Mouse (Mus musculus): ENCODE data around the gene Prkar1a.

Prkar1a gene
- long read RNA-seq, experiment 1, transcript Prkar1a-201 (11 exons, 3,359 nt) = major isoform, 387 of 504 reads
- long read RNA-seq, experiment 1, partial matches to known transcripts = 92 of 504 reads
- long read RNA-seq, experiment 1, other reads (novel, unspliced or antisense) = 23 of 504 reads
- long read RNA-seq, experiment 2, transcript Prkar1a-201 (11 exons, 3,359 nt) = major isoform, 424 of 582 reads
- long read RNA-seq, experiment 2, partial matches to known transcripts = 131 of 582 reads
- long read RNA-seq, experiment 2, other reads (novel, unspliced or antisense) = 27 of 582 reads

DNA sequence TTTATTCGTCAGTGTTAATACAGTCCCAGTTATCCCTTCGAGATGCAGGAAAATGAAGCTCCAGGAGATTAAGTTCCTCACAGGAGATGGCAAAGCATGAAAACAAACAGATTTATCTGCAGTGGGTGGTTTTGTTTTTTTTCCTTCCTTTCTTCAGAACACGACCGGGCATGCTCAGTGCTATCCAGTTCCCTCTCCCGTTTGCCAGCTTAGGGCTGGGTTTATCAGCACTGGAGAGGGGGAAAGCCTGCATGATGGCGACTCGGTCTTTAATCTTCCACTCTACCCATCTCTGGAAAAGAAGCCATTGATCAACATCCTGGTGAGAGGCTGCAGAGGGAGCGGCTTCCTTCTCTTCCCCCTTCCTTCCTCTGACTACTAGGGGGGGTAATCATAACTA, at the start of gene Prkar1a:
Prkar1a (plus strand) TSS at position 200 of the 400 bp plus-strand sequence.
- intact Hi-C loops (cut with DNase I) = no loop called here

DNA sequence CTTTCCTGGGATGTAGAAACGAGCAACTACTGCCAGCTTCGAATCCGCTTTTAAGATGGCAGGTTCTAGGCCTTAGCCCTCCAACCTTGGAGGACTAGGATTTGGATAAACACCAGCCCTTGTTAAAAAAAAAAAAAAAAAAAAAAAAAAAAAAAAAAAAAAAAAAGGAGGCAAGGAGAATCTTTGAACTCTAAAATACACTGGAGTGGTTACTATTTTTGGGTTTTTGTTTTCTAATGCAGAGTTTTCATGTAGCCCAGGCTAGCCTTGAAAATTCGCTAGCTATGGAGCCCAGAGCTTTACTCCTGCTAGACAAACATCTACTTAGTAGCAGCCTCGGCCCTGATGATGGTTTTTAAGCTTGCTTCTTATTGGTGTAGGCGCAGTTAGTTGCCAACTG, 41.6 kb upstream of the Prkar1a start:
- intact Hi-C loops (cut with DNase I) = no loop called here

DNA sequence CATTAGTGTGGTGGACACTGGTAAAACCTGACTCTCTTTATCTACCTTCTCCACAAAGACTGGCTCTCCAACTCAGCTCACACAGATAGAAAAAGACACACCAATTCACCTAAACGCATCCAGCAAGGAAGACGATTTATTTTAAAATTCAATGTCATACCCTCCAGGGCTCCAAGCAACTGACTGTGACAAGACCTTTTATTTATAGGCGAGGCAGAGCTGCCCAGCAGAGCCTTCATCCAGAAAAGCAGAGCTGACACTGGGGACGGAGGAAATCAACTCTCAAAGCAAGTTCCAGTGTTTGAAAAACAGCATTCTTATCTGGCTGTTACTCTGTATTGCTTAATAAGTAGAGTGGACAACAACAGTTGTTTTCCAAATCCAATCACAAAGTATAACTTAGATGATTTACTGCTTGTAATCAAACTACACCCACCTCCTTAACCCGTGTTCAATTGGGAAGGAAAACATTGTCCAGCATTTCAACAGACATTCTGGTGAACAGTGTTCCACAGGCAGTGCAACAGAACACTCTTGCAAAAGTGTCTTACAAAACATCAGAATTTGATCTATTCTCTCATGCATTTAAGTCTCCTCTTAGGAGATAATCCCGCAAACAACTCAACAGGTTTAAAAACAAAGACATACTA, 40.1 kb upstream of the Prkar1a start:
- intact Hi-C loops (cut with DNase I) = no loop called here

DNA sequence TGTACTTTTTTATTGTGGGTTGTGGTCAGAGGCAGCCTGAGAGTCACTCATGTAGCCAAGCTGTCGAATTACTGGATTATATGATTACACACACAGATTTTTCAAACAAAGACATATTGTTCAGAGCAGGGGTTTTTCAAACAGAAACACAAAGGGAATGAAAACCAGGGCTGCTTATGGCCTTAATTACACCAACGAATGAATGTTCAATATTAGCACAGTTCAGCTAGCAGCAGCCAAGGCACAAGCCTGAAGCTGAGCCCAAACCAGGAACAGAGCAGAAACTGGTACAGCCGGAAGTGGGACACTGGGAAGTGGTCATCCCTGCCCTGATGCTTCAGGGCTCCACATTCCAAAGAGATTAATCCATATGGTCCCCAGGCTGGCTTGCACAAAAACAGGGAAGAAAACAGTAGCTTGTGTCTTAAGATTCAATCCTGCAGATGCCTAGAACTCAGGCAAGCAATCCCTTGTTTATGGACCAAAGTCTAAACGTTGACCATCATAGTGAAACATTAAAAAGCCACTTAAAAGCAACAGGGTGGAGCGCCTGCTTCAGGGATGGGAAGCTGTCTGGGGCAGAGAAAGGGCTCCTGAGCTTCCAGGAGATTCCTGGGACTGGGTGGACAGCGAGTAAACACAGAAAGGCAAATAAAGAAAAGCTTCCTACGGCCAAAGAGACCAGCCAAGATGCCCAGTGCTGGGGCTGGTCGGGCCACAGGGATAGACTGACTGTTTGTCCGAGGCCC, 39.0 kb upstream of the Prkar1a start:
- intact Hi-C loops (cut with DNase I) = loop anchor here (10.0 kb wide), 2 partner anchors 165 to 275 kb away; no protein-coding TSS in a partner anchor

DNA sequence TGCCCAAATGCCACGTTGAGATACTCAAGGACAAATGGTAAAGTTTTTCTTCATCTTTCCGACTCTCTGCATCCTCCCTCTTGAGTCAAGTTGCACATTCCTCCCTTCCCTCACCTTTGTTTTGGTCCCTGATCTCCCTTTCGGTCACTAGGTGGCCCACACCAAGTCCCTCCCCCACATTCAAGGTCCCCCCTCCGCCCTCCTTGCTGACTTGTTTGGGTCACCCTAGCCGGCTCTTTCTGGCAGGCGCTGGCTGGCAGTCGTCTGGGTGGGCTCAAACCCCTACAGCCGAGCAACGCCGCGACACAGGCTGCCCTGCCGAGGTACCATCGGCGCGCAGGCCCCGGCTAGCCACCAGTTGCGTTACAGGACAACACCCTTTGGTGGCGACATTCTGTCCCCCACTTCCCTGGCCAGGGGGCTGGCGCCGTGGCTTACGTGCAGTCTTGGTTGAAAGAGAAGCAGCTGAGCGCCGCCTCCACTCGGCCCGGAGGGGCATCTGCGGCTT, 38.4 kb upstream of the Prkar1a start:
- intact Hi-C loops (cut with DNase I) = loop anchor here (10.0 kb wide), 2 partner anchors 166 to 276 kb away; no protein-coding TSS in a partner anchor

DNA sequence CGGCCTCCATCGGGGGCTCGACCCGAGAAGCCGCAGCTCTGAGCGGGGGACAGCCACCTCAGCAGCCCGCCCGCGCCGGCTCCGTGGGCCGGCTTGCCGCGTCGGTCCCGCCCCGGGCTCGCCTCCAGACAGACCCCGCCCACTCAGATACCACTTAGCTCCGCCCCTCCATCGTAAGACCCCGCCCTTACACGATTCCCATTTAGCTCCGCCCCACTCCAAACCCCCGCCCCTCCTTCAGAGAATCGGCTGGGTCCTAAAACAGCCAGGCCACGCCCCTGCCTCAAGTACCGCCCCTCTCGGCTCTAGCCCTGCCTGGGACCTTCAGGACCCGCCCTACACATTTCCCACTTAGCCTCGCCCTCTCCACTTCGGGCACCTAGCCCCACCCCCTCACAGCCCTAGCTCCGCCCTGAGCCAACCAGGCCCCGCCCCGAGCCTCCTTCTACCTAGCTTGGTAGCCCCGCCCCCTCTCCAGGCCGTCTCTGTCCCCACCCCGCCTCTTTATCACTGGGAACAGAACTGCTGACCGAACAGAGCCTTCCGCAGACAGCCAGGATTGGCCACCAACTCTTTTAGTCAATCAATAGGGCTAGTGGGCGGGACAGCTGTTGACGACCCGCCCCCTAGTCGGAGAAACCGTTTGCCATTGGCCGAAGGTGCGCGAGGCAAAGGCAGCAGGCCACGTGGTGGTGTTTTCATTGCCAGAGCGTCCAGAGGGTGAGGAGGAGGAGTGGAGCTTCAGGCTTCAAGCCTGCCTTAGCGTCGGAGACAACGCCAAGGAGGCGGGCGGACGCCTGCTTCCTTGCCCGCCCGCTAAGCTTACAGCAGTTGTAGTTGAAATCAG, 37.7 kb upstream of the Prkar1a start, which contains the start of gene Wipi1:
Wipi1 (minus strand) TSS at position 665 of the 847 bp plus-strand sequence.
- intact Hi-C loops (cut with DNase I) = loop anchor here (10.0 kb wide), 2 partner anchors 167 to 277 kb away; no protein-coding TSS in a partner anchor

DNA sequence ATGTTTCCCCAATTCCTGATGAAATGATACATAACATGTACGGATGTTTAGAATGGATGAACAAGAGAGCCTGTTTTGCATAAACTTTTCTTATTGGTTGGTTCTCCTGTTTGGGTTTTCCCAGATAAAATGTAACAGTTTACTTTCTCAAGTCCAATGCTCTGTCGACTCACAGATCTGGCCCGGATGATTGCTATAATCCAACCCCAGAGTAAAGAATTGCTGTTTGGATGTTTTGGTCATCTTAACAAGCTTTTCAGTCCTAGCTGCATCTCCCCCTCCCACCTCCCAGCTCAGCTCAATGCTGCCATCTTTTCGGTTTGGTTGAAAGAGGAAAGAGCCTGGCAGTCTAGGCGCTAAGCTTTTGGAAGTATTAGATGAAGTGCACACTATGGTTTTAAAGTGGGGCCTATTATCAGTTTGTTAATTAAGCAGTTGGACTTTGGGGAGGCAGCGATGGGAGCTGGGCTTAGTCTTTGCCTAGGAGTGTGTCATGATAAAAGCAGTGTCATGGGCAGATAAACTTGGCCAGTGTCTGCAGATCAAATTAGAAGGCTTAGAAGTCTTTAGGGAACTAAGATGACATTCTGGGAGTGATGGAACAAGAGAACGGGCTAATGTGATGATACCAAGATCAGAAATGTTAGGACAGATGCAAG, 36.2 kb upstream of the Prkar1a start:
- intact Hi-C loops (cut with DNase I) = loop anchor here (10.0 kb wide), 2 partner anchors 168 to 278 kb away; no protein-coding TSS in a partner anchor

DNA sequence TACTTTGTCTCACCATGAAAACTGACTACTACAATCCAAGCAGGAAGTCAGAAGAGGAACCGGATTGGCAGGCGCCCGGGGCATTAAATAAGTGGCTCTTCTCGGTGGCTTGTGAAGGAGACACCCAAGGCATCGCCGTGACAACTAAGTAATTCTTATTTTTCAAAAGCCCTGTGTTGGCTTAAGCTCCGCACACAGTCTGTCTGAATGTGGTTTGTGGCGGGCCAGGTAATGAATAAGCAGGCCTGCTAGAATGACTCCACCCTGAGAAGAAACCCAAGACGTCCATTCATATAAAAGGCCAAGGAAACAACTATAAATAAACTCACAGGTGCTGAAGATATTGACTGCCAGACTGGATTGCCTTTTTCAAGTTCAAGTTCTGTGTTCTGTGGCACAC, 33.9 kb upstream of the Prkar1a start:
- intact Hi-C loops (cut with DNase I) = loop anchor here (10.0 kb wide), 2 partner anchors 170 to 280 kb away; no protein-coding TSS in a partner anchor

DNA sequence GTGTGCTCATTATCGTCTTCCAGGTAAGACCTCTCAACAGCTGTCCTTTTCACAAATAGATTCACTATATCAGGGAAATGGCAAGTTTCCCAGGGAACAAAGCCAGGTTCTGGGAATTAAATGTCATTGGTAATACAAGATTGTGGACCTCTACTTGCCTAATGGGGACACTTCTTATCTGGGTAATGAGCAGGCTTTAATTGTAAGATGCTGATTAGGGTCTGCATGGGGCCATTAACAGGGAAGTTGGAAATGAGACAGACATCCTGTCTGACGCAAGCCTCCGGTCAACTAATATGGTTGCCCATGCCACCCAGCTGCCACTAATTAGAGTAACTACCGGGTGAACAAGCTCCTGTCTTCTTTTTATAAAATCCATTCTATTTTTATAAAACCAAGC, 32.9 kb upstream of the Prkar1a start:
- intact Hi-C loops (cut with DNase I) = loop anchor here (10.0 kb wide), 2 partner anchors 172 to 282 kb away; no protein-coding TSS in a partner anchor

DNA sequence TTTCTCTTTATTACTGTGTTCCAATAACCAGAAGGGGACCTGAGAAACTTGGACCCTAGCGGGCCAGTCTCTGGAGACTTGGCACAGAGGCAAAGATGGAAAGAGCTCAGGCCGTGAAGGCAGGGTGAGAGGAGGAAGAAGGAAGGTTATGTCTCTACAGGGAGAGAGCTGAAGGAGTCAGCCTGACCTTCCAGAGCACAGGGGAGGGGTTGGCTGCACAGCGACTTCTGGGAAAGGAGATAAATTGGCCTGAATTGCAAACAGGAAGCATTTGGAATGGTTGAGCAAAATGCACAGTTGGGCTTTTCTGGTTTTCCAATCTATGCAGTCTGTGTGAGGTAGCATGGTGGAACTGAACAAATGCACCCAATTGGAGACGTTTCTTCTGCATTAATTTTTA, 32.4 kb upstream of the Prkar1a start:
- intact Hi-C loops (cut with DNase I) = loop anchor here (10.0 kb wide), 2 partner anchors 172 to 282 kb away; no protein-coding TSS in a partner anchor

DNA sequence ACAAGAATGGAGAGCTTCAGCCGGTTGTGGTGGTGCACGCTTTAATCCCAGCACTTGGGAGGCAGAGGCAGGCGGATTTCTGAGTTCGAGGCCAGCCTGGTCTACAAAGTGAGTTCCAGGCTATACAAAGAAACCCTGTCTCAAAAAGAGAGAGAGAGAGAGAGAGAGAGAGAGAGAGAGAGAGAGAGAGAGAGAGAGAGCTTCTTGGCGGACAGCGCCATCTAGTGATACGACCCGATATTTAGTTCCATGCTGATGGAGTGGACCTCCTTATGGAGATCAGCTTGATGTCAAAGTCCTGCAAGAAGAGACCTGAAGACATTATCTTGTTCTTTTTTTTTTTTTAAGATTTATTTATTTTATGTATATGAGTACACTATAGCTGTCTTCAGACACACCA, 30.1 kb upstream of the Prkar1a start:
- intact Hi-C loops (cut with DNase I) = loop anchor here (10.0 kb wide), 2 partner anchors 174 to 284 kb away; no protein-coding TSS in a partner anchor

DNA sequence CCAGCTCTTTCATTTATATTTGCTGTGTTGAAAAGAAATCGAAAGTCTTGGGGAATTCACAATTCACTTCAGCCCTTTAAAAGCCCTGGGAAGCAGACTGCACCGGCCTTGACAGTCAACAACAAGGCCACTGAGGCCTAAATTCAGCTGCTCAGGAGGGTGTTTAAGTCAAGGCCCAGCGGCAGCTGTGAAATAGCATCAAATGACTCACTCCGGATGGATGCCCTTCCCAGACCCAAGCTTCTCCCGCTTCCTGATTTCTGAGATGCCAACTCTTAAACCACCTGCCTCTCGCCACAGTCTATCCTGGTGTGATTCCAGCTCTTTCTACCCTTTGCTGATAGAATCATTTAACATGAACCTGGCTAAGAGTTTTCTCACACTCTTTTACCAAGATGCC, 28.8 kb upstream of the Prkar1a start:
- intact Hi-C loops (cut with DNase I) = loop anchor here (5.0 kb wide), 2 partner anchors 33 to 242 kb away; no protein-coding TSS in a partner anchor

DNA sequence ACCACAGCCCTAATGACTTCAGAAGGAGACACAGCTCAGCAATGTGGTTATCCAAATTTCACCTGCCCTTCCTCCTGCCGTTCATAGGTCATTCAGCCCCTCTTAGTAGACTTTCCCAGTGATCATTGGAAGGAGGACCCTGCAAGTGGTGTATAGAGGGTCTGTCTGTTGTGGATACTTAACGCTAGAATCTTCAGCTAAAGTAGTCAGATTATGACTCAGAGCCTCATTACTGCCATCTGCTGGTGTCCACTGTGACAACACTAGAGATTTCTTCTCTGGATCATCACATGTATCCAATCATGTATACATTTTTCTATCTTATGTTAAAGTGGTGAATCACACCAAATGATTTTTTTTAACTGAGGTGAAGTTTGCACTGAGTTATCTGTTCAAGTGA, 28.0 kb upstream of the Prkar1a start:
- intact Hi-C loops (cut with DNase I) = loop anchor here (5.0 kb wide), 2 partner anchors 34 to 241 kb away; no protein-coding TSS in a partner anchor

DNA sequence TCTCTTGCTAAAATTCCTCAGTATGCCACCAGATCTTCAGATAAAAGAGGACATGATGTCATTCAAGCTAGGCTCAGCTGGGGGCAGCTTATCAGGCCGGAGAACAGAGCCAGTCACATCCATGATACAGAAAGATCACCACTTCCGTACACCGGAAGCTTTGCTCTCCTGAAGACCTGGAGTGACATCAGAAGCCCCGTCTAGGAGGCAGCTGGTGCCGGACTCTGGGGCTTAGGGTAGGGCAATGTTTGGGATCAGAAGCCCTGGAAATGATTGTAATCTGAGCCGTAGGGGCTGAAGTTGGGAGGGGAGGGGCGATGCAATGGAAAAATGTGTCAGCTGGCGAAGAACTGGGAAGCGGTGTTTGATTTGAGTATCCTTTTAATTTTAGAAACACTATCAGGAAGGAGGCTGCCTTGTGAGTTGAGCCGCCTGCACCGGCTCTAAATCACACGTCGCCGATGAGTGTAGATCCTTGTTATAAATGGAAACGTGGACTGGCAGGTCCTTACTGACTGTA, 26.6 kb upstream of the Prkar1a start:
- intact Hi-C loops (cut with DNase I) = loop anchor here (5.0 kb wide), 2 partner anchors 35 to 240 kb away; no protein-coding TSS in a partner anchor

DNA sequence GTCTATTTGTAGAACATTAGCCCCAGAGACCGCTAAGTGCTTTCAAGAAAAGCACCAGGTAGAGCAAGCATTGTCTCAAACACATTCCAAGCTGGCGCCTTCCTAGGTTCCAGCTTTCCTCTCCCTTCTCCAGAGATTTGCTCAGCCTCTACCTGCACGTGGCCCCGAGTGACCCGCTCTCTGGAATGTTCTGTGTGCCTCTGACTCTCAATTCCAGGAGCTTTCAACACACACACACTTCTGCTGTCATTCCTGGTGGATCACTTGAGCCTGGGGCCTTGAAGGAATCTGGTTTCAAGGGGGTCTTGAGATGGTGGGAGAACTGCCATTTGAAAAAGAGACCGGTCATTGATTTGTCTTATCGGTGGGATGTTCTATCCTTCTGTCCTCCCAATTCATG, 26.0 kb upstream of the Prkar1a start:
- intact Hi-C loops (cut with DNase I) = loop anchor here (5.0 kb wide), 2 partner anchors 36 to 239 kb away; no protein-coding TSS in a partner anchor

DNA sequence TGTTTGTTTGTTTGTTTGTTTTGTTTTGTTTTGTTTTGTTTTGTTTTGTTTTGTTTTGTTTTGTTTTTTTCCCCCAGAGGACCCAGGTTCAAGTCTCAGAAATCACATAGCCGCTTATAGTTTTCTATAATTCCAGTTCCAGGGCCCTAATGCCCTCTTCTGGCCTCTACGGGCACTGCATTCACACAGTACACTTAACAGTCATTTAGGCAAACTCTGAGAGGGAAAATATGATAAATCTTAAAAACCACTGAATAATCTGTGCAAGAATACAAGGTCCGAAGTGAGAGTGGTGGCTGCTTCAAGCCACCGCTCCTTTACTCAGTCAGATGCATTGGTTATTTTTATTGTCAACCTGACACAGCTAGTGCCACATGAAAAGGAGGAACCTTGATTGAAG, 21.6 kb upstream of the Prkar1a start:
- intact Hi-C loops (cut with DNase I) = no loop called here

DNA sequence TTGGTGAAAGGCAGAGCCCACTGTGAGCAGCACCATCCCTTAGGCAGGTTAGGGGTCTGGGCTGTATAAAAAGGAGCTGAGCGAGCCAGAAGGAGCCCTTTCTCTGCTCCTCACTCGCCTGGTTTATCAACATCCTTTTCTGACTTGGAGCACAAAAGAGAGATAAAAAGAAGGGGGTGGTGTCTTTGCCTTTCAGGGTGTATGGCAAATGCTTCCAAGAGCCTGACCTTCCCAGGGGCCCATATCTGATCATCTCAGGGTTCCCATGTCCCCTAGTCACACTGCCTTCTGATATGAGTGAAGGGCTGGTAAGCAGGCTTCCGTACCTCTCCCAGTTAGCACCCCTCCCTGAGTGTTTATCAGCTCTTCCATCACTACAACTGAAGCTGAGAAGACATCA, 21.1 kb upstream of the Prkar1a start:
- intact Hi-C loops (cut with DNase I) = no loop called here

DNA sequence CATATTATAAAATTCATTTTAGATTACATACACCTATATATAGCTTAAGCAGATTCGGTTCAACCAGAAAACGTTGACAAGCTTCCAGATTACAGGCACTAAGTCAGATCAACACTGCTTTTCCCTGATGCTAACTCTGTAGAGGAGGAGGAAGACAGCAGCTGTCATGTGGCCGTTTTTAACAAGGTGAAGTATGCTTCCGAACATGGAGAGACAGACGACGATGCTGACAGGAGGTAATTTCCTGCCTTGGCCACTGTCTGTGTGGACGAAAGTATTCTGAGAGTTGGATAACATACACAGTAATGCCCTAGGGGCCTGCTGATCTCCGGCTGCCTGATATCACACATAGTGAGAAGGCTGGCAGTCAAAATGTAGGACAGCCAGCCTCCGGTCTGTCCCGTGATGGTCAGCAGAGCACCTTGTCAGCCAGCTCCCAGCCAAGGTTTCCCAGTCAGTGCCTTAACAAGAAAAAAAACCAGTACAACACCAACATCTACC, 20.1 kb upstream of the Prkar1a start:
- intact Hi-C loops (cut with DNase I) = no loop called here

DNA sequence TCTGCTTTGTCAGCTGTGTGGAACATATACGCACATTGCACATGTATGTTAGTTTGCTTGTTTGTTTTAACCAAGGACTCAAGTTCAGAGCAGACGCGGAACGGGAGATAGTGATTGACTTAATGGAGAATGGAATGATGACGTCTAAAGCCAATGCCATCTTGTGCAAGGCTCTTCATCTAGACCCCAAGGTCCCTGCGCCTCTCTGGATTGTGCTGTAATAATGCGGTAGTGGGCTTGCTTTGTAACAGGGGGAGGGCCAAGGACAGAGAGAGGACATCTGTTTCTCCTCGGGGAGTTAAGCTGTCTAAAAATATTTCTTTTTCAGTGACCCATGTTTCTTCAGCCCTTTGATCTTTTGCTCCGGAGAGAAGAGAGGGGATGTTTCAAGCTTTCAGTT, 14.3 kb upstream of the Prkar1a start:
- intact Hi-C loops (cut with DNase I) = no loop called here
